Mouse (Mus musculus) embryonic stem cell, embryonic (primary cell): Measurements from ENCODE around the gene Hgd.

Experiments
- CTCF ChIA-PET, 4 experiments: fragments of 300-600 bp in 2 of 4; fragments of 350-600 bp in 2 of 4; sonication (Branson Sonifier 250); formaldehyde crosslinking; loops; one replicate each; lab custom pipeline; 2022; ENCODE audit warnings: inconsistent platforms in 2 of 4; lab: Charles Lee
- POLR2A ChIA-PET, 4 experiments: fragments of 300-600 bp in 2 of 4; fragments of 350-600 bp in 2 of 4; sonication (Branson Sonifier 250); formaldehyde crosslinking; loops; one replicate each; lab custom pipeline; 2022; ENCODE audit warnings: antibody characterized with exemption in 4 of 4, inconsistent platforms in 1 of 4; lab: Charles Lee

Hgd gene

DNA sequence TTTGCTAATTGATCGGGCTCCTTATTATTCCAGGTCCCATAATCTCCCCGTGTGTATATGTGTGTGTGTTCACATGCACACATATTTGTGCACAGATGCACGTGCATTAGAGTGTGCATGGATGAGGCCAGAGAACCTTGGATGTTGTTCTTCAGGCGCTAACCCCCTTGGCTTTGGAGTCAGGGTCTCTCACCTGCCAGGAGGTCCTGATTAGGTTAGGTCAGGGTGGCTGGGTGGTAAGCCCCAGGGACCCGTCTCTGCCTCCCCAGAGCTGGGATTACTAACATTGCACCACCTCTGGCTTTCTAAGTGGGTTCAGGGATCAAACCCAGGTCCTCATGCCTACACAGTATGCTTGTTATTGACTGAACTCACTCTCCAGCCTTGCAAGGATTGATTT, 64.5 kb downstream of the Hgd start:
- CTCF ChIA-PET: no interaction called here
- POLR2A ChIA-PET: no interaction called here

DNA sequence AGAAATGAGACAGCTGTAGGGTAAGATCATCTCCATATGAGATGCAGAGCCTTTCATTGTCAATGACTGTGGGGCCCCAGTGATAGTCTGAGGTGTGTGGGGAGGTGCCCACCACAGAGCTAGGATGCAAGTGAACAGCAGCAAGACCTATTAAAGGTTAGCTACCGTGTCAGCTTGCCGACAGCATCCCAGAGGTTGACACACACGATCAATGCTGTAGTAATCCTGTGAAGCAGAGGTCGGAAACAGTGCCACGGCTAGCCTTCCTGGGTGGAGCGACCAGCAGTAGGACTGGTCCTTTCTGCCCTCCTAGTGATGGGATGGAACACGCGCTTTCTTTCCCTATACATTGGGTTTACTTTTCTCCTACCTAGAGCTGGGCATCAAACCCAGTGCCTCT, 65.3 kb downstream of the Hgd start:
- CTCF ChIA-PET: no interaction called here
- POLR2A ChIA-PET: interaction anchor here in 1 of 4 experiments (1.0 kb wide), 2 partner anchors 8 to 11 kb away, joined by 3 to 5 read pairs; no protein-coding TSS in a partner anchor

DNA sequence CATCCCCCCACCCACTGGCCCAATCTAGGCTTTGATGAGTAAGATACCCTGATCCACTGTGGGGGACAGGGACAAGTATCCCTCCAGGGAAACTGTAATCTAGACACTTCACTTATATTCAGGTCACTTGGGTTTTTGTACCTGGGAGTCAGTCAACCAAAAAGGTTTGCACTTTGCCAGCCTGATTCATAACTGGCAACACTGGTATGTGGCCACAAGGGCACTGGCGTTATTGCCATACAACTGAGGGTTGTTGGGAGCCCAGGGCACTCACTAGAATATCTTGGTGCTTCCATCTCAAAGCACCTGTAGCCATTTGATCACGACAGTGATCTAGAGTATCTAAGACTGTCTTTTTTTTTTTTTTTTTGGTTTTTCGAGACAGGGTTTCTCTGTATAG, 65.8 kb downstream of the Hgd start:
- ChIA-PET CTCF (interaction anchor here in 1 of 4 experiments (0.7 kb wide), 1 partner anchor 595 kb away, joined by 3 read pairs; no protein-coding TSS in a partner anchor), POLR2A (interaction anchor here in 1 of 4 experiments (1.0 kb wide), 2 partner anchors 9 to 12 kb away, joined by 3 to 5 read pairs; no protein-coding TSS in a partner anchor)

DNA sequence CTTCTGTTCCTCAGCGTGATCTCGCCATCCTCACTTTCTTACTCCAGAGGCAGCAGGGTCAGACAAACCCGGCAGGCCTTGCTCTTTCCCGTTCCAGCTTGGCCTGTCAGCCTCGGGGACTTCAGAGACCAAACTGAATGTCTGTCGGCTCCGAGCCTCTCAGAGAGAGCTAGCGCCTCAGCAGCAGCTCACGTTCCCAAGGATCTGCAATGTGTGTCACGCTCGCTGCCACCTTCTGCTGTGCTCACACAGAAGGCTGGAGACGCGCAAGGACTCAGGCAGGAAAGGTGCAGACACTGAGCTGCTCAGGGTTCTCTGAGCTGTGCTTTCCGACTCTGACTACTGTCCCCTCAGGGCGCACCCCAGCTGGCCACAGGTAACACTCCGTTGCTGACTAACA, 67.1 kb downstream of the Hgd start:
- ChIA-PET POLR2A (interaction anchor here in 2 of 4 experiments (0.9 to 2.2 kb wide), 3 partner anchors 9 to 108 kb away, joined by 3 to 9 read pairs (median 7); partner anchors contain the start of genes Gtf2e1 (in 2 of the 2) and Rabl3 (in 2 of the 2)), CTCF (interaction anchor here in 1 of 4 experiments (1.8 kb wide), 1 partner anchor 35 kb away, joined by 4 read pairs; no protein-coding TSS in a partner anchor)

DNA sequence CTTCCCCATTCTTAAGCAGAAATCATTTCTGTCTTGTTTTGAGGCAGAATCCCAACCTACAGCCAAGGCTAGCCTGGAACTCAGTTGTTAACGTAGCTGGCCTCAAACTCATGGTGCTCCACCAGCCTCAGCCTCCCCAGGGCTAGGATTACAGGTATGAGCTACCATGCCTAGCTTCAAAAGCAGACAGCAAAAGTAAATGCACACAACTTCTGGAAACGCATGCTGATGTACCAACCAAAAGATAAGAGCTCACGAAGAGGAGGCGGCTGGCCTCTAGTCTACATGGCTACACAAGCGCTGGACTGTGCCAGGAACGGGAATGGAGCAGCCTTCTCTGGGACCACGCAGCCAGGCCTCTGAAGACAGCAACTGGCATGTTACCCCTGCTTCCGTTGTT, 68.0 kb downstream of the Hgd start:
- ChIA-PET CTCF (interaction anchor here in 2 of 4 experiments (0.6 to 1.8 kb wide), 2 partner anchors 35 to 592 kb away, joined by 3 to 4 read pairs; no protein-coding TSS in a partner anchor), POLR2A (interaction anchor here (0.6 to 2.2 kb wide), 4 partner anchors 109 to 168 kb away, joined by 3 to 9 read pairs (median 5); partner anchors contain the start of genes Gtf2e1 (in 2 of the 4) and Rabl3 (in 2 of the 4))

DNA sequence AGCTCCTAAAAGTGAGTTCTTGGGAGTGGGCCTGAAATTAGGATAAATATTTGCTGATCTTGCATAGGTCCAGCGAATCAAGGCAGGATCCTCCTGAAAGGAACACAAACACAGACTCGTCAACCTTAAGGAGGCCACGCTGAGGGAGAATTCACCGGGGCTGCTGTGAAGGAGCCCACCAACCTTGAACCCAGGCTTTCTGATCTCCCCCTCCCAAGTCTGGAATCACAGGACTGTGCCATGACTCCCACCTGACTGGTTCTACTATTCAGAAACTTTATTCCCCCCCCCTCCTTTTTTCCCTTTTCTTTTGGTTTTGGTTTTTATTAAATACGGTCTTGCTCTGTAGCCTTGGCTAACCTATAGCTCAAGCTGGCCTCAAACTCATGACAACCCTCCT, 69.1 kb downstream of the Hgd start:
- CTCF ChIA-PET: interaction anchor here in 2 of 4 experiments (1.4 to 1.5 kb wide), 2 partner anchors 13 kb away, joined by 4 to 5 read pairs; no protein-coding TSS in a partner anchor

DNA sequence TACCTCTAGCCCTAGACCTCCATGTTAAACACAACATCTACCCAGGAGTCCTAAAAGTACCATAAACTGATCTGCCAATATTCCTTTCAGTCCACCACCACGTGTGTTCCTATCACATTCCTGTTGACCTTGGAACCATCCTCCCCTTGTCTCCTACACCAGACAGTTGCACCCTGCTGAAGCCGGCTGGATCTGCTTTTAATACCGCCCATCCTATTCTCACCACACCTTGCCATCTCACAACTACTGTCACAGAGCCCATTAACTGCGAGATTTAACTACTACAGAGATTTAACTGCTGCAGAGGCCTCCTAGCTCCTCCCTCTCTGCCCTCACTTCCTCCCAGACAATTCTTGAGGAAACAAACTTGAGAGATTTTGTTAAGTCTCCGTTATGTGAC, 71.5 kb downstream of the Hgd start:
- POLR2A ChIA-PET: interaction anchor here (0.6 to 1.6 kb wide), 8 partner anchors 10 to 437 kb away, joined by 3 to 6 read pairs (median 4); partner anchors contain the start of genes Gsk3b (in 1 of the 4), Gtf2e1 (in 1 of the 4), Rabl3 (in 1 of the 4) and Stxbp5l (in 1 of the 4)
- CTCF ChIA-PET: interaction anchor here in 2 of 4 experiments (0.5 to 1.4 kb wide), 3 partner anchors 31 to 931 kb away, joined by 3 to 6 read pairs (median 4); no protein-coding TSS in a partner anchor

More for the DNA sequence above, 69.1 kb downstream of the Hgd start:
- POLR2A ChIA-PET: interaction anchor here in 2 of 4 experiments (0.6 to 2.0 kb wide), 8 partner anchors 14 to 187 kb away, joined by 3 to 8 read pairs (median 4); partner anchors contain the start of genes Gtf2e1 (in 1 of the 2) and Rabl3 (in 1 of the 2)

DNA sequence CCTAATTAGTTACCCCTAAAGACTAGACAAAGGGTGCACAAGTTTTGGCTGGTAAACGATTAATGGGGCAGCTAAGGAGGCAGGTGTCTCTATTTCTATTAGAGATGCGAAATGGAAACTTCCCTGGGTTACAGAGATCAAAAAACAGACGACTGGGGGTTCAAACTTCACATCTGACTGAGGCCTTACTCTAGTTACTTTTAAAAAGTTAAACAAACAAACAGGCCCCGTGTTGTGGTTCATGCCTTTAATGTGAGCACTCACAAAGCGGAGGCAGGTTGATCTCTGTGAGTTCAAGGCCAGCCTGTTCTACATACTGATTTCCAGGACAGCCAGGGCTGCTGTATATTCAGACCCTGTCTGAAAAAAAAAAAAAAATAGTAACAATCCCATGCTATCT, 72.7 kb downstream of the Hgd start:
- ChIA-PET CTCF (interaction anchor here in 2 of 4 experiments (0.6 to 1.4 kb wide), 2 partner anchors 30 to 72 kb away, joined by 6 to 14 read pairs; no protein-coding TSS in a partner anchor), POLR2A (interaction anchor here in 3 of 4 experiments (1.0 to 1.6 kb wide), 8 partner anchors 9 to 436 kb away, joined by 3 to 6 read pairs (median 4); partner anchors contain the start of genes Gtf2e1 (in 2 of the 3), Rabl3 (in 2 of the 3) and Gsk3b (in 1 of the 3))

DNA sequence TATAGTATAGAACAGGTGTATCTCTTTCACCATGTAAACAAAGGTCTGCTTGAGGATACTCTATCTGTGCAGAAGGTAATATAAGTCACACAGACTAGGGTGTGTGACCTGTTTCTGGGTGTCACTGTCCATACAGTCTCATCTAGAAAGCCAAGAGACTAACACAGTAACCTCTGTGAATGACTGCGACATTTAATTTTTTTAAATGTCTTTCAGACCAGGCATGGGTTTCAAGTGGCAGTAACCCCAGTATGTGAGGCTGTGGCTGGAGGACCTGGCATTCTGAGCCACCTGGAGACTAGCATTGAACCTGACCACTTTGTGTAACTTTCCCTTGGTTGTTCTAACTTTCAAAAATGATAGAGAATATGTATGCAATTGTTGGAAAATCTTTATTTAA, 73.1 kb downstream of the Hgd start:
- ChIA-PET CTCF (interaction anchor here in 1 of 4 experiments (0.9 kb wide), 1 partner anchor 29 kb away, joined by 3 read pairs; no protein-coding TSS in a partner anchor), POLR2A (interaction anchor here in 2 of 4 experiments (0.6 to 1.5 kb wide), 8 partner anchors 9 to 155 kb away, joined by 3 to 6 read pairs (median 4); partner anchors contain the start of genes Gtf2e1 (in 2 of the 2) and Rabl3 (in 2 of the 2))

DNA sequence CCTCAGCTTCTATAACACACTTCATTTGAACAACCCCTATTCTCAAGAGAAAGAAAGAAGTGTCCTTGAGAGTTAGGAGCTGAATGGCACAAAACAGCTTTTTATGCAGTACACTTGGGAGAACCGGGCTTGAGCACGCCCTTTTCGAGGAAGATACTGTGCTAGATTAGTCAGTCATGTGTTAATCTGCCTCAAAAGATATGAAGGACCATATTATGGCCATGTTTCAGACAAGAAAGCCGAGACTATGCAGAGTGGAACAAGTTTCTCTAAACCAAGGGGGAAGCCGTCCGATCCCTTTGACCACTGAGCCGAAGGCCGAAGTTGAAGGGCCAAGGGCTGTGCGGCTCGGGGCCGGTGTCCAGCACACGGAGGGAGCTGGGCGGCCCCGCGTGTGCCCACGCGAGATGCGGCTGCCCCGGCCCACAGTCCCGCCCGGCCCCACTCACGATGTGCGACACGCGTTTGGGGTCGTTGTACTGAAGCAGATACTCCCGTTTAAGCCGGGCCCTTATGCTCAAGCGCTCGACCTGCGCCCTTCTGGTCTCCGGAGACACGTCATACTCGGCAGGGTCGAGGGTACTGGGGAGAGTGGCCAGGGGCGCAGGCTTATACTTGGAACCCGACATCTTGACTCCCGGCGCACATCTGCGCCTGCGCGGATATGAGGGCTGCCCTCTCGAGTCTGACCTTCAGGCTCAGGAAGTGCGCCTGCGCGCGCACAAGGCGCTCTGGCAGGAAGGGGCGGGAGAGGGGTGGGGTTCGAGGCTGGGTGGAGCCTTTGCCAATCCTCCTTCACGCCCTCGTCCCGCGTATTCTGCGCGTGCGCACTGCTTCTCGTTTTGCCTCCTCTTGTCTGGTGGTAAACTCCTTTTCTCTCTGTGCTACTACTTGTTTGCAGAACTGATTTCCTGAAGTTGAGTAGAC, 74.0 kb downstream of the Hgd start, which contains the start of gene Ndufb4:
TSS of gene Ndufb4 (minus strand) at position 723 of the 927 bp plus-strand sequence.
- CTCF ChIA-PET: interaction anchor here in 1 of 4 experiments (0.9 kb wide), 1 partner anchor 28 kb away, joined by 3 read pairs; no protein-coding TSS in a partner anchor
- POLR2A ChIA-PET: interaction anchor here (0.5 to 2.4 kb wide), 11 partner anchors 11 to 435 kb away, joined by 3 to 13 read pairs (median 3); partner anchors contain the start of genes Gsk3b (in 1 of the 4), Gtf2e1 (in 1 of the 4) and Rabl3 (in 1 of the 4)

DNA sequence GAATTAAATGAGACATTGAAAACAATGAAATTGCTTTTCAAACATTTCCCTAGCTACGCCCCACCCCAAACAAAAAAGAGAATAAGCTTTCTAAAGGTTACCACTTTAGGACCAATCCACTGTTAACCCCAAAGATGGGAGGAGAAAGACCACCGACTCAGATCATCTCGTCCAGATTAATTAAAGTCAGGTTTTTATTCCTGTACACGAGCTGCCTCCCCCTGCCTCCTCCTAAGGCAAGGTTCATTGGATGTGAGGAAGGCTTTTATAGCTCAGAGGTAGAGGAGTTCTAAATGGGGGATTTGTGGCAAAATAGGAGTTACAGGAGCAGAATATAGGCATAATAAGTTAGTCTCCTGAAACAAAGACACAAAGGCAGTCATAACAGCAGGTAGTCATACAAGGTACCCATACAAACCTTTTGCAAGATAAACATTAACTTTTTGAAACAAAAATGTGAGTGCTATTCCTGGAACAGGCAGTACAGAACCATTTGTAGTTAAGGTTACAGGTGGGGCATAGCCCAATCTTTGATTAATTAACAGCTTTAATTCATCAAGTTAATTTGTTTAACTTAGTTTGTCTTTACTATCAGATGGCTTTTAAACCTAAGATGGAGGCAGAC, 75.0 kb downstream of the Hgd start:
- CTCF ChIA-PET: interaction anchor here in 3 of 4 experiments (0.8 to 1.2 kb wide), 3 partner anchors 27 to 29 kb away, joined by 4 to 6 read pairs (median 6); no protein-coding TSS in a partner anchor

DNA sequence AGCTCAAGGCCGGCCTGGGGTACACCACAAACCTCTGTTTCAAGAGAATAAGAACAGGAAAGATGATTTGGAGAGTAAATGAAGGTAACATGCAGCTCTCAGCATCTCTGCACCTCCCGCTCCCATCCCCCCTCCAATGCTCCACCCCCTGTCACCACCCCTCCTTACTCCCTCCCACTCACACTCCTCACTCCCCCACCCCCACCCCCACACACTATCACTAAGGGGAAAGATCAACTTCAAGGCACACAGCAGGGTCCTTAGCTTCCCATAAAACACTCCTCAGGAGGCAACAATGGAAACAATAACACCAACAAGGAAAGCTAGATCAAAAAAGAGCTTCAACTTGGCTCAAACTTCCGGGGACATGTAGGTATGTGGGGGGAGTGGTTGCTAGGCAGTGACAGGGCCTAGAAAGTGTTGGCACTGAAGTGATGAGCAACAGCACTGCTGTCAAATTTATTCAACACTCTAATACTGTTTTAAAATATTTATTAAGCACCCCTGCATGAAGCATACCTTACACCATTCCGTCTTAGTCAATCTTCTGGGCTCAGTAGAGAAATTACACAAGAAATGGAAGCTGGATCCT, 75.9 kb downstream of the Hgd start:
- ChIA-PET POLR2A (interaction anchor here in 3 of 4 experiments (0.6 to 2.4 kb wide), 19 partner anchors 10 to 791 kb away, joined by 3 to 13 read pairs (median 4); partner anchors contain the start of genes Gsk3b (in 1 of the 3), Gtf2e1 (in 1 of the 3), Lrrc58 (in 1 of the 3) and Rabl3 (in 1 of the 3)), CTCF (interaction anchor here (0.6 to 1.2 kb wide), 10 partner anchors 26 to 1135 kb away, joined by 3 to 7 read pairs (median 4); no protein-coding TSS in a partner anchor)

More for the DNA sequence above, 75.0 kb downstream of the Hgd start:
- POLR2A ChIA-PET: interaction anchor here (0.5 to 2.4 kb wide), 16 partner anchors 10 to 792 kb away, joined by 3 to 13 read pairs (median 4); partner anchors contain the start of genes Gsk3b (in 1 of the 4), Gtf2e1 (in 1 of the 4), Lrrc58 (in 1 of the 4) and Rabl3 (in 1 of the 4)

DNA sequence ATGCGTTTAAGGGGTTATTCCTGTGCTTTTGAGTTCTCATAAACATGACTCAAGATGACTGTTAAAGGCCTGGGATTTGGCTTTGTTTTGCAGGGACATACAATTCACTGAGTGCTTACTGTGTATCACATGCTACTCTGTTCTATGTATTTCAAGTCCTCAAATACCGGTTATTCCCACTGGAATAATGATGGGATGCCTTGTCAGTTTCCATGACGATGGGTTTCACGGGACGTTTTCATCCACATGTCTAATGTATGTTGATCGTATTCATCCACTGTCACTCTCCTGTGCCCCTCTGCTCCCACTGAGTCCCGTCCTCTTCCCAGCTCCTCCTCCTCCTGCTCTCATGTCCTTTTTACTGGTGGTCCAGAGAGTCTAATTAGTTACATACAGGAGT, 76.8 kb downstream of the Hgd start:
- POLR2A ChIA-PET: interaction anchor here in 3 of 4 experiments (0.6 to 2.4 kb wide), 6 partner anchors 9 to 139 kb away, joined by 3 to 13 read pairs (median 3); partner anchors contain the start of genes Gtf2e1 (in 1 of the 3) and Rabl3 (in 1 of the 3)
- CTCF ChIA-PET: interaction anchor here in 1 of 4 experiments (0.6 to 0.9 kb wide), 2 partner anchors 30 to 125 kb away, joined by 3 to 5 read pairs; no protein-coding TSS in a partner anchor

DNA sequence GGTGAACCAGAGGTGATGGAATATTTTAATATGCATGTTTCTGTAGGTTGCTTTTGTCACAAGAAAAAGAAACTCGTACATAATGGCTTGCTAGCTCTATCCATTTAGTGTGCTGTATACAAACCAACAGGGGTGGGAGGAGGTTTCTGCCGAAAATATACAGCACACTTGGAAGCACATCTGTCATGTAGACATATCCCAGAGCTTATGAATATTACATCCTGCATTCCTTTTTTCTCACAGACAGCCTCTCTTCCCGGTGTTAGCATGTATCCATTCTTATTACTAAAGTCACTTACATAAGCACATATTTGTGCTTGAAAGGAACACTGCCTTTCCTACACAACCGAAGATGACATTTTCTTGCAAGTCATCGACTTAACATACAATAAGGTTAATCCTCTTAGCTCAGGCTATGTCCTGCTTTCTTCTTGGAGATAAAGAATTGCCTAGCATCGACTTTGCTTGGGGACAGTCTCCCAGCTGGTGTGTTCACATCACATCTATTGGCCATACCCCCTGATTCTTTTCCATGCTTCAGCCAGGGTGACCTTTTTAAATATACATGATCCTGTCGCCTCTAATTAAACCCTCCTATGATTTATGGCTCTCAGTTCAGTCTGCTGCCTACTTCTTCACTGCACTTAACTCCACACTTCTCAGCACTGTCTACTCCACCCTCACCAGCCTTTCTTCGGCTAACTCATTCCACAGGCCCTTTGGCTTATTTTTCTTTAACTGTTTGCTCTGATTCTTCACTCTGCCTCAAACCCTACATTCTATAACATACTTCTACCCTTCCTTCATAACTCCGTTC, 83.9 kb downstream of the Hgd start:
- POLR2A ChIA-PET: interaction anchor here in 2 of 4 experiments (0.6 to 1.0 kb wide), 3 partner anchors 13 to 793 kb away, joined by 3 to 4 read pairs (median 3); no protein-coding TSS in a partner anchor
- CTCF ChIA-PET: no interaction called here

DNA sequence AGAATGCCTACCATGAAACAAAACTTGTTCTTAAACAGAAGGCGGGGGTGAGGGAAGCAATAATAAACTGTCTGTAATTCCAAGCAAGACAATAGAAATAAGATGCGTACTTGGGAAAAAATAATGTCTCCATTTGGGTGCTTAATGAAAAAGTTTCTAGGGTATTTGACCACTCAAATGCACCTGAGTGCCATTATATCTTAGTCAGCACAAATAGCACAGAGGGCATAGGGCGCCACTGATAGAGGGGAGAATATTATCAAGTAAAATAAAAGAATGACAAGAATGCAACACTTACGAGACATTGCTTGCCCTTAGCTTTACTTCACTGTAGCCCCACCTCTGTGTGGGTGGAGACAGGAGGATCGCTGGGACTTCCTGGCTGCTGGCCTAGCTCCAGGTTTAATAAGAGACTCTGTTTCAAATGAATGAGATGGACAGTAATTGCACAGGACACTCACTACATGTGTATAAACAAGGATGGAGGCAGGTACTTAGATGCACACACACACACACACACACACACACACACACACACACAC, 85.5 kb downstream of the Hgd start:
- ChIA-PET POLR2A (interaction anchor here (0.6 to 1.2 kb wide), 7 partner anchors 9 to 279 kb away, joined by 3 to 6 read pairs (median 3); partner anchors contain the start of genes Gtf2e1 (in 1 of the 4), Ndufb4 (in 1 of the 4) and Rabl3 (in 1 of the 4)), CTCF (interaction anchor here in 1 of 4 experiments (0.7 kb wide), 1 partner anchor 191 kb away, joined by 3 read pairs; no protein-coding TSS in a partner anchor)
